Mouse (Mus musculus) large intestine, adult 2 months (tissue): ENCODE measurements around the gene Bcor. TPM values are rescaled to one million over a fixed set of nuclear protein-coding genes. Genes with fewer than 3 reads are reported as not detected.

Experiments used
- DNase-seq: peaks from one replicate; pipeline ENCODE4 v3.0.0-alpha.2; 2012; ENCODE audit warnings: low read depth, low spot score
- WGBS: fragments of 180-500 bp; shearing (Covaris S2); methylation state at CpG from one replicate; pipeline ENCODE4 v1.1.7; 2018; 5-methylcytosine and 5-hydroxymethylcytosine counted together
- polyA plus RNA-seq: library from polyadenylated mRNA; depleted of rRNA; stranded (reverse); fragments of >200 nt; gene quantifications from 2 replicates; pipeline ENCODE4 v1.2.3, GENCODE M21; 2012

Gene Bcor
- polyA plus RNA-seq, 1 experiment, result 5.5 TPM

DNA sequence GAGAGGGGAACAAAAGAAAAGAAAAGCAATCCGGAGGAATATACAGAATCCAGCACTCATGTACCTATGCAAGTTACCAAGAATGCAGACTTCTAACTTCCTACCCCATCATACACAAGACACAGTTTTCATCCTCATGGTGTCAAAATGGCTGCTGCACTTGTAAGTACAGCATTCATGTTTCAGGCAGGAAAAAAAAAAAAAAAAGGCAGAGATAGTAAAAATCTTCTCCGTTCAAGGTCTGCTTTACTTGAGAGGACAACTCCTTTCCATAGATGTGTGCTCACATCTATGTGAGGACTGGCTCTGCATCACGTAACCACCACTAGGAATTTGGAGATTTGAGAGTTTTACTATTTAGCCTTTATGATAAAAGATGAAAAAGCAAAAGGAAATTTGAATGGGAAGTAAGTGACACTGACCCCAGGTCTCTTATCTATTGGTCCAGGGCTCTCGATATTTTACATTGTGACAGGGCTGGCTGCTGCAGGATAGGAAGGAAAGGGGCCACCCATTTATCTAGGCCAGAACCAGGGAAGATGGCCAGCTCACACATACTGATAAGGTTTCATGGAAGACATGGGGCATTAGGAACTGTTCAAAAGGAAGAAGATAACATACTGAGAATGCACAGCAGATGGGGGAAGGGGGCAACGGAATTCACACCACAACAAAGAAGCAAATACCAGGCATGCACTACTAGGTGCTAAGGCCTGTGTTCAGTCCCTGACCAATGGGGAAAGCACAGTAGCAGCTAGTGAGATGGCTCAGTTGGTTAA lies 166.3 kb downstream of the Bcor start:
- WGBS, result 83% methylated on average over 5 of the region's 5 CpGs
- DNase-seq, result no peak

DNA sequence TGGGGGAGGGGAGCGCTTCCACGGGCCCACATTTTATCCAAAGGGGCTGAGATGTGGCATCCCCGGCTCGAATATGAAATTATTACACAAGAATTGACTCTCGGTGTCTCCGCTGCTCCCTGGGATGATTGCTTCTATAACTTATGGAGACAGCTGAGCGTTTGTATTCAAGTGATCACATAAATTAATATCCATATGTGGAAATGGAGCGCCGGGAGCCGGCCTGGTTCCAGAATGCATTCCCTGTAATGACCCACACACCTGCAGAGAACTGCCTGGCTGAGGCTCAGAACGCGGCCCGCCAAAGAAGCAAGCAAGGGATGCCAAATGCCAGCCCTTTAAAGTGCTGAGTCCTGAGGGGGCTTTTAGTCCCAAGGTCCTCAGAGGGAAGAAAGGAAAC lies 170.7 kb downstream of the Bcor start:
- DNase-seq, result no peak
- WGBS, result 86% methylated on average over 13 of the region's 13 CpGs

DNA sequence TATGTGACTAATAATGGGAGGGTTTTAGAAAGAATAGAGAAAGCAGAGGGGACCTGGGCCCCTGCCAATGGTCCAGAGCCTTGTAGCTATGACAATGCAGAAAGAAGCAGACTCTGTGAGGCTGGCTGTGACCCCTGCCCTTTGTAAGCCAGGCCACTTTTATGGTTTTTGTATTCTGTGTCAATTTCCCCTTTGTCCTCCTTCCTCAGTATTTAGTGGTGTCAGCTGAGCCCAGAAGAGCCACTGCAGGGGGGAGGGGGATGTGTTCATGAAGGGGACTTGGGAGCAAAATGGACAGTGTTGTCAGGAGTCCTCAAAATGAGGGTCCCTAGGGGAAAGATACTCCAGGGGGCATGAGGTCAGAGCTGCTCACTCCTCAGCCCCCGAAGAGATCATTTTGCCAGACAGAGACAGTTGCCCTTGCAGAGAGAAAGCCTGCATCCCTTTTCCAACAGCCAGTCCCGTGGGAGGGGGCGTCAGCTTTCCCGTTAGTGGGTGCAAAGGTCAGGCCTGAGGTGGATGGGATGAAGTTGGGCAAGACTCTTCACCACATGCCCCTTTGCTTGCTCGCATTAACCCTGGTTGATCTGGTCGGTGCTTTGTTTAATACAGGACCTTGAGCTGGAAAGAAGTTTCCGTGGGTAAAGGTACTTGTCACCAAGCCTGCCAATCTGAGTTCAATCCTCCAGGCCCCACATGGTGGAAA lies 171.8 kb downstream of the Bcor start:
- DNase-seq, result no peak
- 72% methylated on average over 7 of the region's 7 CpGs for WGBS

DNA sequence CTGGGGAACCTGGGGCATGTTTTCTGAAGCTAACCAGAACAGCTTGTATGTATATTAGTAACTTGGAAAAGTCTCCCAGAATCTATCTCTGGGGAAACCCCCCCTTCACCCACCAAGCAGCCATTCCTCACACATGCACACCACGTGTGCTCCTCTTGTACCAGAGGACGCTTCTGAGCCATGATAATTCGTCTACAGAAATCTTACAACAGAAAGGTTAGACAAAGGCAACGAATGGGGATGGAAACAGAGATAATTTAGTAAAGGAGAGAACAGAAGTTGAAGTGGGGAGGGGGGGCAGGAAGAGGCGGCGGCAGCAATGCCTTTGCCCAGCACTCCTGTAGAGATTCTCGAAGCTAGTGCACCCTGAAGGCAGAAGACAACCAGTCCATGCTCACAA lies 172.6 kb downstream of the Bcor start:
- 83% methylated on average over 7 of the region's 7 CpGs for WGBS
- no peak for DNase-seq
